Mouse (Mus musculus): ENCODE measurements at regions not wholly inside any gene's neighbourhood (a gene's known extent, or its start where the extent isn't known, plus 50 kb on each side); places are given as distances from the start of the nearest gene placed in this dataset.

DNA sequence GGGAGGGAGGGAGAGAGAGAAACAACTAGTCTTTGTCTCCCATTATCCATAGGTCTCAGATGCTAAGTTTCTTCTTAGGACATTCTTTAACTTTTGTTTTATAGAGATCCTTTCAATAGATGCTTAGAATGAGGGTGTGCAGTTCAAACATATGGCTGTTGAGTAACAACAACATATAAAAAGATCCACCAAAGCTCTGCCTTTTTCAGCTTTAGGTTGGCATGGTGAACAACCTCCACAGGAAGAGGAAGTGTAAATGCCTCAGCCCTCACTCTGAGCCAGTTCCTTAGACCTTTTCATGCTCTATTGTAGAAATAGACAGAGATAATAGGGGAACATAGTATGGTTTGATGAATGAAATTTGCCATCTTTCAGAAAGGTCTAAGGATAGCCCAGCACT lies 326.0 kb downstream of the Fam84a start:
- DNase-seq (ENCODE audit: low read depth, low spot score), result no peak

DNA sequence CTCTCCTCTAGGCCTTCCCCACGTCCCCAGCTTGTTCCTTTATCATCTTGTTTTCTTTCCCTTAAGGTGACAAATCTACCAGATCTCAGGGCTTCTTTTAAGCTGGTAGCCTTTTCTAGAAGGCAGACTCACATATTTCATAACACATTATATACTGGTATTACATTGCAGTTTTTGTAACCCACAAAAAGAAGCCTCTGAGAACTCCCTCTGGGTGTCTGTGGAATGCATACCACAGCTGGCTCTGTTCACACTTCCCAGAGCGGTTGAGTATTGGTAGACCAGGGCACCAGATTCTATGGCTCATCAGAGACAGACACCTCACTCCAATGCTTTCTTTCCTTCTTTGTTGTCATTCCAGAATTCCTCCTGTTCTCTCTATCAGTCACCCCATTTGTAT lies 336.4 kb downstream of the Fam84a start:
- no peak for DNase-seq (ENCODE audit: low read depth, low spot score)

DNA sequence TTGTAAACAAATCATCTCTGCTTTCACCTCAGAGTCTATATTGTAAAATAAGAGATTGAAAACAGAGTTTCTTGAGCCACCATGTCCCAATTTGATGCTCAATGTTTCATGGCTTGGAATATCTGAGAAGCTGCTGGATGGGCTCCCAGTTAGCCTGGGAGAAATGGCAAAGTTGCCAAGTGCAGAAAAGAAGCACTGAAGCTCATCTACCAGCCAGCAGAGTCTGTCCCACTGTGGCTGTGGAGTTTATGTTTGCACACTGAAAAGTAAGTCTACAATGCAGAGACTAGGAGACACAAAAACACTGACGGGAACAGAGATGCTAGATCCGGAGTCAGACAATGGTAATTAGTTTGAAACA lies 341.7 kb downstream of the Fam84a start:
- no peak for DNase-seq (ENCODE audit: low read depth, low spot score)

DNA sequence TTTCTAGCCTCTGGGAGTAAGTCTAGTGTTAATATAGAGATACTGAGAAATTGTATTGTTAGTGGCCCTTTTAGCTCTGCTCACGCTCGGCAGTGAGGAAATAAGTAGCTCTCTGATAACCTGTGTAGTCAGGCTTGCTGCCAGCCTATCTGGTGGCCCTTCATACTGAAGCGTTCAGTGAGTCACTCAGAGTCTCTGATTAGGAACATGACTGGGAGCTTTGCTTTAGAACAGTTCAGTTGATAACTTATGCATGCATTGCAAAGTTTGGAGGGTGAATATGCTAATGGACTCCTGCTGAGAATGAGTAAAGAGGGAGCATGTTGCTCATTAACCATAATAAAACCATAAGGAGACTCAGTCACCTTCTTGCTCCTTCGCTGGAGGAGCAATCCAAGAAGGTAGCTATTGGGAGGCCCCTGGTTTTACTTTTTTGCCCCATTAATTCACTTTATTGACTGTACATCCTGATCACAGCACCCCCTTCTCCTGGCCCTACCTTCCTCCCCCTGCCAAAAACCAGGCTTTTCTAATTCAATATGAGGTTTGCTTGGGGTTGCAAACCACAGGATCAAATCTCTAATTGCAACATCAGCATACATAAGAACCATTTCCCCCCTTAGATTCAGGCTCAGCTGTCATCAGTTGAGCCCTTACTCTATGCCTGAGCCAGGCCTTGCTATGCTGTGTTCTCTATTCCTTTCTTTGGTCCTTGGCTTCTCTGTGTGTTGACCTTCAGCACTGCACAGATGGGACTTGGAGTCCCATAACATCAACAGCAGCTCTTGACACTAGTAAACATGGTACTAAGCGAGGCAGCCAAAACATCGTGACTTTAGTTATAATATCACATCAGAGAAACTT lies 342.3 kb downstream of the Fam84a start:
- DNase-seq (ENCODE audit: low read depth, low spot score), result no peak

DNA sequence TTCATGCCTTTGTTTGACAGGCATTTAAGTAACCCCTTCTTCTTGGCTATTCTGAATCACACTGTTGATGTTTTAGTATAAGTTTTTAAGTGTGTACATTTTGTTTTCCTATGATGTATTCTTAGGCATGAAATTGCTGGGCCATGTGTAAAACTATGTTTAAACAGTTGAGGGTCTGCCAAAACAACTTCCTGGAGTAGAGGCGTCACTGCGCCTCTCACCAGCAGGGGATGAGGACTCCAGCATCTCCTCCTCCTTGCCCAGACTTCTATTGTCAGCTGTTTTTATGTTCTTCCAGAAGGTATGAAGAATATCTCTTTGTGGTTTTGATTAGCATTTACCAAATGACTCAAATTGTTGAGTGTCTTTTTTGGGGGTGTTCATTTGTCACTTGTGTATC lies 372.1 kb downstream of the Fam84a start:
- no peak for DNase-seq (ENCODE audit: low read depth, low spot score)

DNA sequence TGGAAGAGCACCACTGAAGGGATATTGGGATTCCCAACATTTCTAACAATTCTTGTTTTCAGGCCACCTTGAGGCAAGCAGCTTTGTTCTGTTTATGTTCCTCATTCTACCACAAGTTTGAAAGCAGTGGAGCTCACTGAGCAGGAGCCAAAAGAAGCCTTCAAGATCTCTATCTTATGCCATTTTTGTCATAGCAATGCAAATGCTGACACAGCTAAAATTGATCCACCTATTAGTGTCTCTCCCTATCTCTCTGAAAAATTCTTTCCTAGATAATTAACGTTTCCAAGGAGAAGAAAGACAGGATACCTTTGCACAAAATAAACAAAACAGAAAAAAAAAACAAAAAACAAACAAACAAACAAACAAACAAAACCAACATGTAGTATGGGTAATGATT lies 375.2 kb downstream of the Fam84a start:
- DNase-seq (ENCODE audit: low read depth, low spot score), result no peak

DNA sequence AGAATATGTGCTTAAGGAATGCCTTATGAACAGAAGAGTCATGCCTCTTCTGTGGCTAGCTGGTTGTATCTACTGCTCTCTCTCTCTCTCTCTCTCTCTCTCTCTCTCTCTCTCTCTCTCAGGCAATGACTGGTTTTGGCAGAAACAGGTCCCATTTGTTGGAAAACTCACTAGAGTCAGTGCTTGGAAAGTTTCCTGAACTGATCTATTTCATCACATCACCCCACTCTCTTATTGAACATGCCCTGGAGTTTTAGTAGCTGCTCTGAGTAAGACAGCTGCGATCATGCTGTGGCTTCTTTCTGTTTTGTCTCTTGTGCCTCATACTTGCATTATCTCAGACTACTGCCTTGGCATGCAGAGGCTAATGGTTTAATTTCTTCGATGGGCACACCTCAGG lies 382.2 kb downstream of the Fam84a start:
- DNase-seq (ENCODE audit: low read depth, low spot score), result no peak

DNA sequence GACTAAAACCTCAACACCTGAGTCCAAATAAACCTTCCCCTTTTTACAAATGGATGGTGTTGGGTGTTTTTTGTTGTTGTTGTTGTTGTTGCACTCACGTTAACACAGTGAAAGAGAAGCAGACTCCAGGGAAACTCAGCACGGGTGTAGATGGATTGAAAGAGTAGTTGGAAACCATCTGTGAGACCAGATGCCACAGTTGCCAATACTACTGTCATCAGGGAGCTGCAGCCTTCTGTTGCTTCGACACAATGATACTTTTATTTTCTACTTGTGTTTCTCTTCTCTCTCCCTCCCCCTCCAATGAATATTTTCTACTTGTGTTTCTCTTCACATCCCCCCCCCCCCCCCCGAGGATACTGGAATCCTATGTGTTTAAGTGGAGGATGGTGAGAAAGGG lies 382.7 kb downstream of the Fam84a start:
- DNase-seq (ENCODE audit: low read depth, low spot score), result no peak

DNA sequence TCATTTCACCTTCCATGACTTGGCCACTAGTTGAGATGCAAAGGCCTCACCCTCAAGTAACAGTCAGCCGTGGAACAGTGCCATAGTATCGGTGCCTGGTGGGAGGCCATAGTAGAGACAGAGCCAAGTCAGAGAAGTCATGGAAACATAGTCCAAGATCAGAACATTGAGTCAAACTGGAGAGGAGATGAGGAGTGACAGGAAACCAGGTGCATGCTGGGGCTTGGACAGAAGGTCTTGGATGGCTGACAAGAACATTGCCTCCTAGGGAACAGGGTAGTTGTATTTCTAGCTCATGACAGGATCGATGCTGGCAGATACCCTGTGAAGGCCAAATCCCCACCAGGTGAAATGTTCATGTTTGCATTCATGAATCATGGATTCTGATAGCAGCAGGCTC lies 385.4 kb downstream of the Fam84a start:
- DNase-seq (ENCODE audit: low read depth, low spot score), result no peak

DNA sequence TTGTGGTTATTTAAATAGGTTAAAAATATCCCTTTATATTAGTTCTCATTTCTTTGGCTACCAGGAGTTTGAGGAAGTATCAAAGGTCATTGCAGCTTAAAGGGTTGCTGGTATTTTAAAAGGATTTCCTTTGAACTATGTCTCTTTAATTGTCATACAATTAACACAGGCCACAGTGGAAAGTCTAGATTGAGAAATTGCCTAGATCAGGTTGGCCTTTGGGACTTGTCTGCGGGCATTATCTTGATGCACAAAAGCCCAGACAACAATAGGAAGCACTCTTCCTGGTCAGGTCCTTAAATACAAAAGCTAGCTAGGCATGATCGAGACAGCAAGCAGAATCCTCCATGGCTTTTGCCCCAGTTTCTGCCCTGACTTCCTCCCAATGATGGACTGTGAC lies 398.0 kb downstream of the Fam84a start:
- no peak for DNase-seq (ENCODE audit: low read depth, low spot score)

DNA sequence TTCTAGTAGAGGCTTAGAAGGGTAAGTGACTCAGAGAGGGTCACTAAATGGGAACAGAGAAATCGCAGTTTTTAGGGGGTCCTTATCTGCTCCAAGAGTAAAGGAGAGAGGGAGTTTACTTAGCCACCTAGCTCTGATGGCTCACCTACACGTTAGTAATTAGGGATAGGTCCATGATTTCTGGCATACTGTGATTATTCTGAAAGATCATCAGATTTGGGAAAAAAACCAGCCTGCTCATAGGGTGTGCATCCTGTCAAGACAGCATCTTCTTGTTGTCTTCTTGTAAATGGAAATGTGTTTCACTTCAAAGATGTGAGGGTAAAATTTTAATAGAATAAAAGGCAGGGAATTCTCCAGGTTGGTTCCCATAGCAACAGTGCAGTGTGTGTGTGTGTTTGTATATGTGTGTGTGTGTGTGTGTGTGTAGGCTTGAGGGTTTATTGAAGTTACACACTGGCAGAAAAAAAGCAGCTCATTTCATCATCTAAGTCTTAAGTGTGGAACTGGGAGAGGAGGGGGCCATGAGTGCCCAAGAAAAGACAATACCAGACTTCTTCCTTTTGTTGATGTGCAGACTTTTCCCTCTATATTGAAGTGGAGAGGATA lies 407.4 kb downstream of the Fam84a start:
- DNase-seq (ENCODE audit: low read depth, low spot score), result no peak

DNA sequence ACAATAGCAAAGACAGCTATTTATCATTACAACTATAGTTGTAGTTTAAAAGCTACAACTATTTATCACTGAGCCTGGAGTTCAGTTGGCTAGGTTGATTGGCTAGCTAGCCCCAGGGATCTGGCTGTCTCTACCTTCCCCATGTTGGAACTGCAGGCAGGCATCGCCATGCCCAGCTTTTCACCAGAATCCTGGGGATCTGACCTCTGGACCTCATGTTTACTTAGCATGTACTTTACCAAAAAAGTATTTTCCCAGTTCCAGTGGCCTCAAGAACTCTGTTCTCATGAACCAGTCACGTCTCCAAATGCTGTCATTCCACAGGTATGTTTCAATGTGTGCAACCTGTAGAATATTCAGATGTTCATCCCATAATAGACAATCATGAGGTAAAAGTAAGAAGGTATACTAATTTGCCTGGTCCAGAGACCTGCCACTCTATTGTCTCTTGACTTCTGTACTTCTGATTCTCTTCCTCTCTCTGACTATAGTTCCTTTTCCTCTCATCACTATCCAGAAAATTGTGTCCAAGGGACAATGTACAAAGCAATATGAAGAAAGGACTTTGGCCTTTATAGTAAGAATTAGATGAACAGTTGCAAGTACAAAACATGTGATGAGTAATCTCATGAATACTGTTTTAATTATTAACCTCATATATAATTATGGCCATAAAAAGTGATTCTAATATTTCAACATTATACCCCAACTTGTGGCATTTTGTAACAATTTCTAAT lies 421.8 kb downstream of the Fam84a start:
- no peak for DNase-seq (ENCODE audit: low read depth, low spot score)

DNA sequence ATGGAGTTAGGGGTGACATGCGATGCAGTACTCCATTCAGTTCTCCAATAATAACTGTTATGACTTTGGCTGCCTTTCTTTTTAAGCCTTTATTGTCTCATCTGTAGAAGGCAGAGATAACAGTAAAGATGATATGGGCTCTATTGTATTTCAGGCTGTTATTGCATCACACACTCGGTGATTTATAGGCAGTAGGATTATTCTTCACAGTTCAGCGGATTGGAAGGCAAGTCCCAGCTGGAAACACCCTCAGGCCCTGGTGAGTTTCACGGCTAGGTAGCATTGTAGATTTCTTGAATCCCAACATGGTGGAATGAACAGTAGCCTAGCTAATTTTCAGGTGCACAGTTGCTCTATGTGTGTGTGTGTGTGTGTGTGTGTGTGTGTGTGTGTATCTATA lies 422.9 kb downstream of the Fam84a start:
- no peak for DNase-seq (ENCODE audit: low read depth, low spot score)

DNA sequence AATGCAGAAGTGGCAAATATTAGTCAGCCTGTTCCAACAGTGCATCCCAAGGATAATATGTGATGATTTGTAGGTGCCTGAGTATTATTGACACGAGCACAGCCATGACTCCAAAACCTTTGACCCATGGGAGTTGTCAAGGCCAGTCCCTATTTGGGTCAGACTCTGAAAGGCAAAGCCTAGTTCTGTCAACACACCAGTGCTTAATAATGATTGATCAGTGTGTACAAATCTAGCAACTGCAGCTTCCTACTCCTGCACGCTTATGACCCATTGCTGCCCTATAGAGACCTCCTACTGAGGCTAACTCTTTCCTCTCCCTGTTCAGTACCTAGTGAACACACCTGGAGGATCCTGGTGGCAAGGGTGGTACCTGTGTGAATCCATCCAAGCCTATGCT lies 427.3 kb downstream of the Fam84a start:
- no peak for DNase-seq (ENCODE audit: low read depth, low spot score)

DNA sequence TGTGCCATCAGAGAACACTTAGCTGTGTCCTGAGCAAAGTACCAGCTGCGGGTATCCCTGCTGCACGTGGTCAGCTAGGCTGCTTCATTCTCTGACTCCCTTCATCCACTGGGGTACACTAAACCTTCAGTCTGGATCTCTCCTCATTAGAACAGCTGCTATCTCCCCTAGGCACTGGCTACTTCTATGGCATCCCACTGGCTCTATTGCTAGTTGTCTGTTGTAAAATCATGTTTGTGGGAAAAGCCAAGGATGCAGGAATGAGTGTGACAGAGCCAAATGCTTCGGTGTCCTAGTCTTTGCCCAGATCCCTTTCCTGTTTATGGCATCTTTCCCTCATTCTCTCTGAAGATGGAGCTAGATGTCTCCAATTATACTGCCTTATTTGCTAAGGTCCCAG lies 440.9 kb downstream of the Nbas start:
- DNase-seq (ENCODE audit: low read depth, low spot score), result no peak

DNA sequence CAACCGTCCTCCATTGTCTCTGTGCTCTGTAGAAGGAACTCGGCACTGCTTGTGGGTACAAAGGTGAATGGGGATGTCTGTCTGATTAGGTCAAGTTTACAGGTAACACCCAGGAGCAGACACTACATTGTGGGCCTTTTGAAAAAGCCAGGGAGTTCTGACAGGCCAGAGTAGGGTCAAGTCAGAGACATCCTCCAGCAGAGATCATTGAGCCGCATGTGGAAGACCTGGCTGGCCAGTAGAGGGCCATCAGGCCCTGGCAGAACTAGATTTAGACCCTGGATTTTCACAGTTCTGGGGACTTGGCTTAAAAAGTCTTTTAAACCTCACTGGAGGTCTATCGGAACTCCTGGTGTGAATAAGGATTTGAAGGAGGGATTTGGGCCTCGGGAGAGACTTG lies 438.8 kb downstream of the Nbas start:
- DNase-seq (ENCODE audit: low read depth, low spot score), result no peak

DNA sequence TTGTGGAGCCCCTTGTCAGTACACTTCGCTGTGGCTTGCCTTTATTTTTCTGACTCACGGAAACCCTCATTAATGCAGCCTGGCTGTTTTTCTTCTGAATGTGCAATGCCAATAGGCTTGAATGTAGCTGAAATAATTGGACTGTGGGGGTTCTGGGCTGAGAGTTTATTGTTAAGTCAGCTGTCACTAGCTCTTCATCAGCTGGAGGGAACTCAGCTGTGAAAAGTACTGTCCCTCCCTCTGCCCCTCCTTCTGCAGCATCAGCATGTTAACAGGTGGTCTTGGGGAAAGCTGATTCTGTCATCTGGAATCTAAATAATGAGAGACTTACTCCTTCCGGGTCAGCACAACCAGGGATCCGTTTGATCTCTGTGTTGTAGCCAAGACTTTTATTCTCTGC lies 437.6 kb downstream of the Nbas start:
- DNase-seq (ENCODE audit: low read depth, low spot score), result no peak

DNA sequence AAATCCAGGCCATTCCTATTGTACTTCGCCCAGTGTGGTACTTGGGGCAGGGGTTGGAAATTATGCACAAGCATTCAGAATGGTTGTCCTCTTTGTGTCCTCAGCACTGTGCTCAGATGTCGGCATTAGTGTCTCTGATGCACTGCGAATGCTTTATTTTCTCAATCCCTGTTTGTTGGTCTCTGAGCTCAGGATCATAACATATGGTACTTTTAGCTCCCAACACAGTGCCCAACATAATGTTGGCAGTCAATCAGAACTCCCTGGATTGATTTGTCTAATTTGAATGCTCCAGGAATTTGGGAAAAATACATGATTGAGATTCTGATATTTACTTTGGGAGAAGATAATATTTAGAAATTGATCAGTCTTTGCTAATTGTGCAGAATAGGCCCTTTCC lies 434.7 kb downstream of the Nbas start:
- no peak for DNase-seq (ENCODE audit: low read depth, low spot score)

DNA sequence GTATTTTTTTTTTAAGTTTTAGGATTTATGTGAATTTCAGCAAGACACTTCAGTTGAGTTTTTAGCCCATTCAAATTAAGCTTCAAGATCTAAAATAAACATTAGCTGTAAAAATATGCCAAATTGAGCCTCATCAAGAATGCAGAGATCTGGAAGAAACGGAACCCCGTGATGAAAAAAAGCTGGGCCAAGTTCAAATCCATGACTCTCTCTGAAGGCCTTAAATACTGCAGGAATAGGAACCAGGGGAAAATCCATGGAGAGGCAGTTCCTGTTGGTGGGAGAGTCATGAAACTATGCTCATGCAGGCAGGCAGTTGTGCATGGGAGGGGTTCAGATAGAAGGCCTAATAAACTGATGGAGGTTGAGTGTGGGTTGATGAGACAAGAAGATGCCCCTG lies 430.9 kb downstream of the Nbas start:
- DNase-seq (ENCODE audit: low read depth, low spot score), result no peak

DNA sequence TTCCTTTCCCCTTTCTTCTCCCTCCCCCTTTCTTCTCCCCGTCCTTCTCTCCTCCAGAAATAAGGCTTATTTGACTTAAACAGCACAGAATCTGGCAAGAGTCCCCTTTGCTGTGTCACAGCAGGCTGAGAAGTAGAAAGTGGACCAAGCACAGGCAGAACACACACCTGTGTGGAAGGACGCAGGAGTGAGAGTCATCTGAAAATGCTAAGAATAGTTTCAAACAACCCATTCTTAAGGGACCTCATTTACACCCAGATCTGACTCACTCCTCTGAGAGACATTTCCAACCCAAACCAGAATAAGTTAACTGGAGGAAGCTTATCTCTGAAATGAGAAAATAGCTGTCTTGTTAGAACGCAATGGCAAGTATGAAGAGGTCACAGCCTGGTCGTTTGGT lies 429.9 kb downstream of the Nbas start:
- DNase-seq (ENCODE audit: low read depth, low spot score), result no peak

DNA sequence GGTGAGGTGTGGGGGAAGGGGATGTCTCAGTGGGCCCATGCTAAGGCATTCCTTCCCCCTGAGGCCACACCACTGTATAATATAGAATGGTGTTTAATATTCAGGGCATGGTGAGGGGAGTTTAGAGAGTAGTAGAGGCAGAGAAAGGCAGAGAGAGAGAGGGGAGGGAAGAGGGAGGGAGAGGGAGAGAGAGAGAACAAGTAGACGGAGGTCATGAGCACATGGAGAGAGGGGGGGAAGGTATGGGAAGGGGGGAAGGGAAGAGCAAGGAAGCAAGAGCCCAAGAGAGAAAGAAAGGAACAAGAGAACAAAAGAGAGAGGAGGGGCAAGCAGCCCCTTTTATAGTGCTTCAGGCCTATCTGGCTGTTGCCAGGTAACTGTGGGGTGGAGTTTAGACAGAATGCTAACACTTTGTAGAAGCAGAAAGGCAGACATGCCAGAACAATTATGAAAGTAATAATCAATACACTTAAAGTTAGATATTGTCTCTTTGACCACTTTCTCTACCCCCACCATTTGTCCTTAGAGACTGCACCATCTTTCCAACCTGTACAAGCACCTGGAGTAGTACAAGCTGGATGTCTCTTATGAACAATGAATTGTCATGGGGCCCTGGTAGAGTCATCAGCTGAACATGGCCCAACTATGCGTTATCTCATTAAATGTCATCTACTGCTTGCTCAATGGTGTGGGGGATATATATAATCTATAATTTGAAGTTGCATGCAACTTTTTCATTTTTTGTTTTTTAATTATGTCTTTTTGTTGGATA lies 422.6 kb downstream of the Nbas start:
- no peak for DNase-seq (ENCODE audit: low read depth, low spot score)

DNA sequence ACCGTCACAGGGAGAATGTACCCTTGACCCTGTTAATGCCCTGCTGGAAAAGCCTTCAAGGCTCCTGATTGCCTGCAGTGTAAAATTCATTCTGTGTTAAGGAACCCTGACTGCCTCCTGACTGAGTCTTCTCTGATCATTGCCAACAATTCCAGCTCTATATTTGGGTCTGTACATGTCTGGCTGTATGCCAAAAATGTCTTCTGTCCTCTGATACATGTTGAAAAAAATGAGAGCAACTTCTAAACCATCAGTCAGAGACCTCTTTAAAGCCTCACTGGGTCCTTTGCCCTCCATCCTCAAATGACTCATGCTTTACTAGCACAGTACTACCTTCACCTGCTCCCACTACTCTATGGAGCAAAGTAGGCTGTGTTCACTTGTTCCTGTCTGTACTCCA lies 408.3 kb downstream of the Nbas start:
- DNase-seq (ENCODE audit: low read depth, low spot score), result no peak

Data from WW6 (cell line).